Mouse (Mus musculus): ENCODE data around the gene Cyld. TPM values are rescaled to one million over a fixed set of nuclear protein-coding genes. Genes with fewer than 3 reads are reported as not detected.
"Not testable (repeated sequence)": the region's sequence is repeated elsewhere in the genome, so short reads cannot be mapped to it uniquely, and the experiment has no call there.

Gene Cyld
- total RNA-seq (2014; rRNA removed) (16.5 and 17.5 TPM in 2 replicates), polyA plus RNA-seq (2012; rRNA removed) (3.1 and 3.2 TPM in 2 replicates)

DNA sequence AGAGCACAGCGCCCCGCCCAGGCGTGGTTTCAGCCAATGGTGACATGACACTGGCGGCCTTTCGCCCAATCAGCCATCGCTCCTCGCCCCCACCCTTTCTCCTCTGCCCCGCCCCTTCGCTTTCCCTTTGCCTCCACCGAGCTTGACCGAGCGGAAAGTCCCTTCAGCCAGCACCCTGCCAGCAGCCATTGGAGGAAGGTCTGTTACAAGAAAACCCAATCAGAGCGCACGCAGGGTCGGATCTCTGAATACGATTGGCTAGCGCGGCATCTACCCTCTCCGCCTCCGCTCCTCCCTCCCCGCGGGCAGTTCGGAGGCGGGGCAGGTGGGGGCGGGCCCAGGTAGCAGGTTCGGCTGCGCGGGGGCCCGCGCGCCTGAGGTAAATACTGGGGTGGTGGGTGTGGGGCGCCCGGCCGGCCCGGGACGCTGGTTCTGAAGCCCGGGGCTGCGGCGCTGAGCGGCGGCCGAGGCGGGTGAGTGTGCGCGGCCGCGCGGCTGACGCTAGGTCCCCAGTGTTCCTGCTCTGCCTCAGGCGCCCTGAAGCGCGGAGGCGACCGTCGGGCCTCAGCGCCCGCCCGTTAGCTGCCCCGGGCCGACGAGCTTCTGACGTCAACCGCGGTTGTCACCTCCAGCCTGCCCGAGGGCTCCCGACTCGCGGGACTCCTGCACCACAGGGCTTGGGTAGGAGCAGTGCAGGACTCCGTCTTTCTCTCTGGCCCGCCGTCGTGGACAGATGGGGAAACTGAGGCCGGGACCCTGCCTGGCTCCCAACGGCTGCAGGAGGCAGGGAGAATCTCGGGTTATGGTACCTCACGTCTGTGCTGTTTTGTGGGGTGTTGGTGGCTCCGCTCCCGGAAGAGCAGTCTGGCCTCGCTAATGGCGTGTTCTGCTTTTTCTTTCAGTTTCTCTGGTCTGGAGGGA lies at the start of gene Cyld:
Gene Cyld, plus strand, starts transcription at position 308 of the 921 bp plus-strand sequence.
- H3K36me3 ChIP-seq (ENCODE audit: control insufficient read depth, insufficient read depth, low read length), result no peaks in the 10 kb centered on the region
- H3K27me3 ChIP-seq (ENCODE audit: control insufficient read depth, insufficient read depth, low read length), result no peaks in the 10 kb centered on the region
- TF ChIP-seq POLR2A (IDR thresholded peaks at IDR 0.05; ENCODE audit: extremely low read depth, insufficient read depth, low read length) (peak; percentile 44; the same call in 1 of the 2 replicates), CTCF (IDR thresholded peaks at IDR 0.05; ENCODE audit: low read depth, low read length) (no peak)
- DNase-seq (ENCODE audit: extremely low read depth, low read depth, low spot score), result peak; percentile 98
- H3K27ac ChIP-seq (replicated peaks; ENCODE audit: insufficient read depth, low read depth, low read length), result peak within 1 kb of the TSS; percentile 85
- H3K4me3 ChIP-seq (ENCODE audit: insufficient read depth, low read depth, low read length), result peak within 1 kb of the TSS; percentile 95
- under 1% methylated on average over 80 of the region's 80 CpGs for WGBS
- peaks cover 6% of the 10 kb centered on the region; the same call in 1 of the 2 replicates for H3K79me2 ChIP-seq (ENCODE audit: control insufficient read depth, insufficient read depth, low read length)
- H3K4me1 ChIP-seq (ENCODE audit: control insufficient read depth, insufficient read depth, low read length), result peaks cover 4% of the 10 kb centered on the region; the same call in 1 of the 2 replicates
- peak within 1 kb of the TSS; percentile 87 for H3K9ac ChIP-seq (ENCODE audit: low read depth, low read length)

DNA sequence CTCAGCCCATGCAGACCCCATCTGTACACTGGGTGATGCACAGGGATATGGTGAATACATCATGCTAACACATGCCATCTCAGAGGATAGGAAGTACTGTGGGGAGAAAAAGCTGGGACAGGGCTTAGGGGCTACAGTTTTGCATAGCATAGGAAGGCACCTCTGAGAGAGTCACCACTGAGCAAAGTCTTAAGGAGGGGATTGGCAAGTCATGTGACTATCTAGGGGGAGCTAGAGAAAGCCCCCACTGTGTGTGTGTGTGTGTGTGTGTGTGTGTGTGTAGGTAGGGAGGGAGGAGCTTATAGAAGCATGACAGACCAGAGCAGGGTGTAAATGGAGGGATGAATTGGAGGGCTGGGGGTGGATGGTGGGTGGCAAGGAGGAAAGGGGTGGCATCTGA lies 48.5 kb upstream of the Cyld start:
- Histone ChIP-seq H3K79me2 (ENCODE audit: control insufficient read depth, insufficient read depth, low read length) (no peaks in the 10 kb centered on the region), H3K36me3 (ENCODE audit: control insufficient read depth, insufficient read depth, low read length) (no peaks in the 10 kb centered on the region), H3K27ac (replicated peaks; ENCODE audit: insufficient read depth, low read depth, low read length) (no peak overlapping the region), H3K4me1 (ENCODE audit: control insufficient read depth, insufficient read depth, low read length) (peaks cover 7% of the 10 kb centered on the region; the same call in 1 of the 2 replicates), H3K9ac (ENCODE audit: low read depth, low read length) (no peak overlapping the region), H3K27me3 (ENCODE audit: control insufficient read depth, insufficient read depth, low read length) (peaks cover 2% of the 10 kb centered on the region; the same call in 1 of the 2 replicates), H3K4me3 (ENCODE audit: insufficient read depth, low read depth, low read length) (no peak overlapping the region)
- TF ChIP-seq POLR2A (IDR thresholded peaks at IDR 0.05; ENCODE audit: extremely low read depth, insufficient read depth, low read length) (no peak), CTCF (IDR thresholded peaks at IDR 0.05; ENCODE audit: low read depth, low read length) (no peak)
- DNase-seq (ENCODE audit: extremely low read depth, low read depth, low spot score), result no peak

DNA sequence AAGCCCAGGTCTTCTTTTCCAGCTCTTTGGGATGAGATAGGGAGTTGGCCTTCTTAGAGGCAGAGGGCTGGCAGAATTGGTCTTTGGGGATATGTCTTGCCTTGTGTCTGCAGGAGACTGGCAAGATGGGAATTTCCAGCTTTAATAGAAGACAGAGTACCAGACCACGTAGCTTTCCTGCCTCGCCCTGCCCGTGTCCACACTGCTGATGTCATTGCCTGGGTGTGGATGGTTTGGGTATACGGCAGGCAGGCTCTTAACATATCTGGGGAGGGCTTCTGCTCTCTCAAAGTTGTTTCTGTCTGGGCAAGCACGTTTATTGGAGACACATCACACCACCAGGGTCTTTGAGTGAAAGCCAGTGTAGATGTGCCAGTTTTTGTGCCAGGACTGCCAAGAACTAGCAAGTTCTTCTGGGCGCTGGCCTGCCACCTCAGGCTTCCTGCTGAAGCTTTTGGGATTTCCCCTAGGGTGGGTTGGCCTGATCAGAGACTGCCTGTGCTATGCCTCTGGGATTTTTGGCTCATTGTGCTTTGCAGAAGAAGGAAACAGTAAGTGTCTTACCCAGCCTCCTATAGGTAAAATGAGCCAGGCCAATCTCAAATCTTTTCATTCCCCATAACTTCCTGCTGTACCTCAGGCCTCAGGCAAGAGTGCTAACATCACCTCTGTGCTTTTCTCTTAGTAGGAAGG lies 46.7 kb upstream of the Cyld start:
- Histone ChIP-seq H3K27ac (replicated peaks; ENCODE audit: insufficient read depth, low read depth, low read length) (no peak overlapping the region), H3K9ac (ENCODE audit: low read depth, low read length) (no peak overlapping the region), H3K36me3 (ENCODE audit: control insufficient read depth, insufficient read depth, low read length) (no peaks in the 10 kb centered on the region), H3K4me3 (ENCODE audit: insufficient read depth, low read depth, low read length) (no peak overlapping the region), H3K27me3 (ENCODE audit: control insufficient read depth, insufficient read depth, low read length) (peaks cover 2% of the 10 kb centered on the region; the same call in 1 of the 2 replicates), H3K79me2 (ENCODE audit: control insufficient read depth, insufficient read depth, low read length) (no peaks in the 10 kb centered on the region), H3K4me1 (ENCODE audit: control insufficient read depth, insufficient read depth, low read length) (peaks cover 5% of the 10 kb centered on the region; the same call in 1 of the 2 replicates)
- no peak for TF ChIP-seq POLR2A (IDR thresholded peaks at IDR 0.05; ENCODE audit: extremely low read depth, insufficient read depth, low read length)
- no peak for TF ChIP-seq CTCF (IDR thresholded peaks at IDR 0.05; ENCODE audit: low read depth, low read length)
- WGBS, result 68% methylated on average over 6 of the region's 6 CpGs
- DNase-seq (ENCODE audit: extremely low read depth, low read depth, low spot score), result no peak

DNA sequence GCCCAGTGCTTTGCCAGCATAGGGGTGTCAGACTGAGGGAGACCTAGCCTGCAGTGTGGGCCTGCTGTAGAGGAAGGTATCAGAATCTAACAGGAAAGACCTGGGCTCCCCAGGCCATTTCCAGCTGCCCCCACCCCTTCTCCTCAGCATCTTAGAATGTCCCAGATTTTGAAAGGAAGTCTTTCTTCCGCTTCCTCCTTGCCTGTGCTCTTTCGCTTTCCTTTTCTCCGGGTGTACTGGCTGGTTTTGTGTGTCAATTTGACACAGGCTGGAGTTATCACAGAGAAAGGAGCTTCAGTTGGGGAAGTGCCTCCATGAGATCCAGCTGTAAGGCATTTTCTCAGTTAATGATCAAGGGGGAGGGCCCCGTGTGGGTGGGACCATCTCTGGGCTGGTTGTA lies 45.7 kb upstream of the Cyld start:
- 64% methylated on average over 4 of the region's 4 CpGs for WGBS
- H3K9ac ChIP-seq (ENCODE audit: low read depth, low read length); H3K4me1 ChIP-seq (ENCODE audit: control insufficient read depth, insufficient read depth, low read length); DNase-seq (ENCODE audit: extremely low read depth, low read depth, low spot score); H3K27me3 ChIP-seq (ENCODE audit: control insufficient read depth, insufficient read depth, low read length); H3K36me3 ChIP-seq (ENCODE audit: control insufficient read depth, insufficient read depth, low read length); H3K27ac ChIP-seq (replicated peaks; ENCODE audit: insufficient read depth, low read depth, low read length); H3K4me3 ChIP-seq (ENCODE audit: insufficient read depth, low read depth, low read length); H3K79me2 ChIP-seq (ENCODE audit: control insufficient read depth, insufficient read depth, low read length): not testable (repeated sequence)

DNA sequence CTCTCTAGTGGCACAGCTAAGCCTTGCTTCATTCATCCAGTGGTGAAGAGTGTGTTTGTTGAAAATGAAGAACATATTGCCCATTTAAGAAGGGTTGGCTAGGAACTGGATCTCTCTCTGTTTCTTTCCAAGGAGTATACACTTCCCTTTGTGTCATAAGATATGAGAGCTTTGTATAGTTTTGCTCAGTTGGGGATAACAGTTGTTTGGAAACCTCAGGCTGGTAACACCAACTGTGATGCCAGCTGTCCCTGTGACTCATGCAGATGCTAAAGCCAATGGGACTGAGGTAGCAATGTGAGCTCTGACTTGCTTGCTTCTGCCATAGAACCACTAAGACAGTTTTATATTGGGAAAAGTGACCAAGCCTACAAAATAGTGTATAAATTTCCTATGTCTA lies 41.5 kb upstream of the Cyld start:
- DNase-seq (ENCODE audit: extremely low read depth, low read depth, low spot score), result no peak
- H3K4me3 ChIP-seq (ENCODE audit: insufficient read depth, low read depth, low read length), result no peak overlapping the region
- no peak overlapping the region for H3K9ac ChIP-seq (ENCODE audit: low read depth, low read length)
- no peak overlapping the region for H3K27ac ChIP-seq (replicated peaks; ENCODE audit: insufficient read depth, low read depth, low read length)
- no peaks in the 10 kb centered on the region for H3K27me3 ChIP-seq (ENCODE audit: control insufficient read depth, insufficient read depth, low read length)
- no peak for TF ChIP-seq CTCF (IDR thresholded peaks at IDR 0.05; ENCODE audit: low read depth, low read length)
- no peak for TF ChIP-seq POLR2A (IDR thresholded peaks at IDR 0.05; ENCODE audit: extremely low read depth, insufficient read depth, low read length)
- no peaks in the 10 kb centered on the region for H3K79me2 ChIP-seq (ENCODE audit: control insufficient read depth, insufficient read depth, low read length)
- 0 out of 2 replicates have a peak, but pooled peaks cover under 1% of the 10 kb centered on the region for H3K4me1 ChIP-seq (ENCODE audit: control insufficient read depth, insufficient read depth, low read length)
- no peaks in the 10 kb centered on the region for H3K36me3 ChIP-seq (ENCODE audit: control insufficient read depth, insufficient read depth, low read length)
